Mouse (Mus musculus) hindbrain, embryonic 11.5 days (tissue): ENCODE results near the gene Clmp. TPM values are rescaled to one million over a fixed set of nuclear protein-coding genes. Genes with fewer than 3 reads are reported as not detected.

Experiments used
- ATAC-seq: fragments of 200-750 bp; cut with Nextera tagmentation; 2 replicates; pipeline ENCODE4 v1.8.0; 2017; ENCODE audit warnings: mild to moderate bottlenecking, moderate TSS enrichment, moderate library complexity; ENCODE audit not compliant: low FRiP score
- DNase-seq: peaks from one replicate; pipeline ENCODE4 v3.0.0-alpha.2; 2015; ENCODE audit warnings: low spot score
- H3K27ac ChIP-seq: fragments of 300-500 bp; sonication (generic); 2 replicates; pipeline ENCODE4 v1.5.1; 2014; ENCODE audit warnings: mild to moderate bottlenecking, low read depth, low read length
- H3K27me3 ChIP-seq: fragments of 300-500 bp; sonication (generic); 2 replicates; pipeline ENCODE4 v1.6.1; 2014; ENCODE audit warnings: mild to moderate bottlenecking, low read length, moderate library complexity, mixed read lengths; ENCODE audit not compliant: control insufficient read depth, insufficient read depth
- H3K36me3 ChIP-seq: fragments of 300-500 bp; sonication (generic); 2 replicates; pipeline ENCODE4 v1.6.1; 2014; ENCODE audit warnings: mild to moderate bottlenecking, low read length, moderate library complexity, mixed read lengths; ENCODE audit not compliant: control insufficient read depth, insufficient read depth
- H3K4me1 ChIP-seq: fragments of 300-500 bp; sonication (generic); replicated peaks from 2 replicates; pipeline ENCODE4 v1.6.1; 2014; ENCODE audit warnings: low read length, mixed read lengths; ENCODE audit not compliant: control insufficient read depth, insufficient read depth
- H3K4me2 ChIP-seq: fragments of 300-500 bp; sonication (generic); replicated peaks from 2 replicates; pipeline ENCODE4 v1.6.1; 2014; ENCODE audit warnings: mild to moderate bottlenecking, low read depth, low read length
- H3K4me3 ChIP-seq: fragments of 300-500 bp; sonication (generic); 2 replicates; pipeline ENCODE4 v1.5.1; 2014; ENCODE audit warnings: low read depth, low read length
- H3K9ac ChIP-seq: fragments of 300-500 bp; sonication (generic); 2 replicates; pipeline ENCODE4 v1.6.1; 2014; ENCODE audit warnings: low read depth, low read length
- H3K9me3 ChIP-seq: fragments of 300-500 bp; sonication (generic); 2 replicates; pipeline ENCODE4 v1.6.1; 2016; ENCODE audit warnings: low read length; ENCODE audit not compliant: control insufficient read depth
- WGBS: fragments of 180-500 bp; shearing (Covaris S2); extraction: QIAGEN DNeasy Blood & Tissue Kit; methylation state at CpG from one replicate; pipeline ENCODE4 v1.1.7; 2014; 5-methylcytosine and 5-hydroxymethylcytosine counted together
- polyA plus RNA-seq: library from polyadenylated mRNA; unstranded; fragments of >200 nt; fragmentation: Nextera tagmentation; extraction: Ambion mirVana; gene quantifications from 2 replicates; pipeline ENCODE4 v1.2.1, GENCODE M21; 2014

Clmp gene
- polyA plus RNA-seq, 1 experiment from 2014 or later = 45.6 TPM

DNA sequence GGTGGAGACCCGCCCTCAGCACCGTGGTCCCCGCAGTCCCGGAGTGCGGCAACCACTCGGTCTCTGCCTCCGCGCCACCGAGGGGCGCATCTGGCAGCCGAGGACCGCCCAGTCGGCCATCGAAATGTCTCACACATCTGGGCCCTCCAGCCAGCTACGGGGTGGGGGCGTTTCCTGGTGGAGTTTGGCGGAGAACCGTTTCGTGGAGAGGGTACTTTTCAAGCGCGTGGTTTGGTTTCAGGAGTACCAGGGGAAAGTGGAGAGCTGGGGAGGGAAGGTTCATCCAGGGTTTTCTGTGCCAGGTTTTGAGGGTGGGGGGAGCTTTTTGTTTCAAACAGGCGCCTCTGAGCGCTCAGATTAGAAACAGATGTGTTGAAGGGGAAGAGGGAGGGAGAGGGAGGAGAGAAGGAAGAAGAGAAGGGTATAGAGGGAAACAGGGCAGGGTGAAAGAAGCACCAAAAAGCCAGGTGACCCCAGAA is 698 bp downstream of the Clmp start:
- Histone ChIP-seq H3K4me3 (peak overlapping the region; percentile 79), H3K4me2 (peak overlapping the region; percentile 96), H3K9me3 (no peaks in the 10 kb centered on the region), H3K27me3 (0 out of 2 replicates have a peak, but pooled peaks cover 4% of the 10 kb centered on the region), H3K36me3 (no peaks in the 10 kb centered on the region), H3K9ac (peak overlapping the region; percentile 88), H3K4me1 (no peaks in the 10 kb centered on the region), H3K27ac (peak overlapping the region; percentile 94)
- ATAC-seq (peak; percentile 80), DNase-seq (peak; percentile 70)
- WGBS = under 1% methylated on average over 23 of the region's 23 CpGs

DNA sequence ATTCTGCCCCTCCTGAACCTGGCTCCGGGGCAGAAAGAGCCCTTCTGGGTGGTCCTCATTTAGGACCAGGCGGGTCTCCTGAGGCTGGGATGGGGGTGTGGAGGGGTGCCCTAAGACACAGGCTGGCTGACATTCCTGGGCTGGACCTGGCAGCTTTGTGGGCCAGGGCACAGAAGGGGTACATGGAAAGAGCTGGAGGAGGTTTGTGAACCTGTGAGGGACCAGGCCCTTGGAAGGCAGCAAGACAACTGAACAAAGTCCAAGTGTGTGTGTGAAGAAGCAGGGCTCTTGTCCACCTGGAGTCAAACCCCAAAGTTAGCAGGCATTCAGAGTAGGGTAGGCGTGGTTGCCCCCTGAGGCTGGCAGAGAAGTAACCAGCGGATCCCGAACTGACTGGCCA is 1.3 kb downstream of the Clmp start:
- H3K27me3 ChIP-seq = 0 out of 2 replicates have a peak, but pooled peaks cover 4% of the 10 kb centered on the region
- H3K9ac ChIP-seq = peak overlapping the region; percentile 88
- H3K4me2 ChIP-seq = peak overlapping the region; percentile 96
- DNase-seq (peak; percentile 31), ATAC-seq (no peak)
- H3K4me1 ChIP-seq = no peaks in the 10 kb centered on the region
- H3K36me3 ChIP-seq = no peaks in the 10 kb centered on the region
- 36% methylated on average over 5 of the region's 5 CpGs for WGBS
- H3K9me3 ChIP-seq = no peaks in the 10 kb centered on the region
- peak overlapping the region; percentile 79 for H3K4me3 ChIP-seq
- H3K27ac ChIP-seq = peak overlapping the region; percentile 94; the same call in 1 of the 2 replicates

- H3K4me2 ChIP-seq = peak overlapping the region; percentile 96
- no peaks in the 10 kb centered on the region for H3K36me3 ChIP-seq
- H3K27ac ChIP-seq = no peak overlapping the region
- H3K27me3 ChIP-seq = 0 out of 2 replicates have a peak, but pooled peaks cover 4% of the 10 kb centered on the region
- DNase-seq (no peak), ATAC-seq (no peak)
- H3K9me3 ChIP-seq = no peaks in the 10 kb centered on the region
- 50% methylated on average over 3 of the region's 3 CpGs for WGBS
- no peak overlapping the region for H3K9ac ChIP-seq
- H3K4me1 ChIP-seq = no peaks in the 10 kb centered on the region
- peak overlapping the region; percentile 79 for H3K4me3 ChIP-seq
These were observed 1.8 kb downstream of the Clmp start for GRCm38 (mm10) chr9:40687553-40687952.

GRCm38 (mm10) chr9:40690511-40690910 is 4.7 kb downstream of the Clmp start:
- Histone ChIP-seq H3K4me1 (0 out of 2 replicates have a peak, but pooled peaks cover 2% of the 10 kb centered on the region), H3K4me2 (no peak overlapping the region), H3K4me3 (no peak overlapping the region), H3K9me3 (no peaks in the 10 kb centered on the region), H3K36me3 (no peaks in the 10 kb centered on the region), H3K27me3 (0 out of 2 replicates have a peak, but pooled peaks cover 4% of the 10 kb centered on the region), H3K27ac (no peak overlapping the region), H3K9ac (no peak overlapping the region)
- no peak for DNase-seq
- ATAC-seq = no peak
- WGBS = 90% methylated on average over 7 of the region's 7 CpGs

- DNase-seq = no peak
- no peak overlapping the region for H3K9ac ChIP-seq
- no peaks in the 10 kb centered on the region for H3K27me3 ChIP-seq
- H3K27ac ChIP-seq = no peak overlapping the region
- H3K4me3 ChIP-seq = no peak overlapping the region
- H3K4me1 ChIP-seq = 0 out of 2 replicates have a peak, but pooled peaks cover 2% of the 10 kb centered on the region
- H3K4me2 ChIP-seq = no peak overlapping the region
- 42% methylated on average over 3 of the region's 3 CpGs for WGBS
- H3K36me3 ChIP-seq = no peaks in the 10 kb centered on the region
- no peaks in the 10 kb centered on the region for H3K9me3 ChIP-seq
- no peak for ATAC-seq
These were observed 7.3 kb downstream of the Clmp start for GRCm38 (mm10) chr9:40693026-40693425.

DNA sequence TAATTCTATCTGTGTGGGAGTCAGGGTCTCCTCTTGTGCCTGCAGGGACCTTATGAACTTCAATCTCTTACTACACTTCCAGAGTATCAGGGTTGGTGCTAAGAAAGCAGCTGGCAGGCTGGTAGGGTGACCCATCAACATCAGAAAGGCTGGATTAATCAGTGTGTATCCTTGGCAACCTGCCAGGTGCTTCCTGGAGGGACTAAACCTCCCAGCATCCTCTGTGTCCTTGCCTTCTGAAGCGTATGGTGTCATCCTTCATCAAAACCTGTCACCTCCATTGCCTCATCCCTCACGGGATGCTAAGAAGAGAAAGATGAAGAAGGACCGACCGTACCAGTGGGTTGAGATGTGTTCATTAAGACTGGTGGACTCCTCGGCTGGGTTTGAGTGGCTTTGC is 8.0 kb downstream of the Clmp start:
- Histone ChIP-seq H3K4me3 (no peak overlapping the region), H3K36me3 (no peaks in the 10 kb centered on the region), H3K4me1 (0 out of 2 replicates have a peak, but pooled peaks cover 2% of the 10 kb centered on the region), H3K27me3 (no peaks in the 10 kb centered on the region), H3K27ac (peak overlapping the region; percentile 40; the same call in 1 of the 2 replicates), H3K9me3 (no peaks in the 10 kb centered on the region), H3K4me2 (no peak overlapping the region), H3K9ac (no peak overlapping the region)
- DNase-seq (no peak), ATAC-seq (0 out of 2 replicates have a peak, but pooled peaks have one; percentile 43)
- WGBS = 56% methylated on average over 5 of the region's 5 CpGs

GRCm38 (mm10) chr9:40694284-40694683 is 8.5 kb downstream of the Clmp start:
- Histone ChIP-seq H3K4me2 (no peak overlapping the region), H3K9ac (no peak overlapping the region), H3K4me3 (no peak overlapping the region), H3K27me3 (no peaks in the 10 kb centered on the region), H3K9me3 (no peaks in the 10 kb centered on the region), H3K4me1 (0 out of 2 replicates have a peak, but pooled peaks cover 2% of the 10 kb centered on the region), H3K27ac (peak overlapping the region; percentile 40; the same call in 1 of the 2 replicates), H3K36me3 (no peaks in the 10 kb centered on the region)
- ATAC-seq (no peak), DNase-seq (no peak)
- 75% methylated on average over 12 of the region's 12 CpGs for WGBS

DNA sequence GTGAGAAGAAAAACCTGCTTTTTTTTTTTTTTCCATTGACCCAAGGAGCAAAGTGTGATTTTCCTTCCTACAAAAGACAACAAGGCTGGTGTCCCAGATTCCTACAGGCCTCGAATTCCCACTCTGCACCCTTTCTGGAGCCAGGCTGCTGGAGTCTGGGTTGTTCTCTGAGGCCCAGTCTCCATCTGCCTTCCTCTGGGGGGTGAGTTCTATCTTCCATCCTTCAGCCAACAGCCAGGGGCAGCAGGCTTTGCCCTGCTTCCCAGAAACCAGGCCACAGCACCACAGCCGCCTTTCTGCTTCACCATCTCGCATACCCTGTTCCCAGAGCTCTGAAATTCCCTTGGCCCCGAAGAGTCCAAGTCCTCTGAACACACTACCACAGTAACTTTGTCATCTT is 10.3 kb downstream of the Clmp start:
- 83% methylated on average over 4 of the region's 4 CpGs for WGBS
- ATAC-seq = no peak
- H3K4me2 ChIP-seq = no peak overlapping the region

DNA sequence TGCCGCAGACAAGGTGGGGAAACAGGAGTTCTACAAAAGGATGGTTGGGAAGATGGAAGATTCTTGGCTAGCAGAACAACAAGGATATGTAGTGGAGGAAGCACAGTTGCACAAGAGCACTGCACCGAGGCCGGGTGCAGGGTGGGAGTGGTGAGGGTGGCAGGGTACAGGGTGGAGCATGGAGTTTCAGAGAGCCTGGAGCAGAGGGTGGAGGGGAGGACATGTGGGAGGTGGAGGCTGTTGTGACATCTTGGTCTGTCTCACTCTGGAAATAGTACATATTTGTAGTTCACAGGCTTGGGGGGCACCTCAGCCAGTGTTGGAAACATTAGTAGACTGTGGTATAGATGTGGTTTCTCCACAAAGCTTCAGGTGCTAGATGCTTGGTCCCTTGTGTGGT is 13.4 kb downstream of the Clmp start:
- H3K27ac ChIP-seq = no peak overlapping the region

More for the DNA sequence above, 10.3 kb downstream of the Clmp start:
- no peaks in the 10 kb centered on the region for H3K36me3 ChIP-seq
- no peaks in the 10 kb centered on the region for H3K9me3 ChIP-seq
- 0 out of 2 replicates have a peak, but pooled peaks cover 2% of the 10 kb centered on the region for H3K4me1 ChIP-seq
- no peak overlapping the region for H3K9ac ChIP-seq
- no peak for DNase-seq
- no peak overlapping the region for H3K4me3 ChIP-seq
- no peaks in the 10 kb centered on the region for H3K27me3 ChIP-seq
- H3K27ac ChIP-seq = no peak overlapping the region

More for the DNA sequence above, 13.4 kb downstream of the Clmp start:
- no peak overlapping the region for H3K4me3 ChIP-seq
- WGBS = 93% methylated on average over 3 of the region's 3 CpGs
- no peak overlapping the region for H3K9ac ChIP-seq
- DNase-seq (no peak), ATAC-seq (no peak)
- no peak overlapping the region for H3K4me2 ChIP-seq
- no peaks in the 10 kb centered on the region for H3K36me3 ChIP-seq
- no peaks in the 10 kb centered on the region for H3K4me1 ChIP-seq
- H3K27me3 ChIP-seq = no peaks in the 10 kb centered on the region
- no peaks in the 10 kb centered on the region for H3K9me3 ChIP-seq
